Comparison of ENCODE assay signal across 8 mouse cellular contexts in the genomic region with DNA sequence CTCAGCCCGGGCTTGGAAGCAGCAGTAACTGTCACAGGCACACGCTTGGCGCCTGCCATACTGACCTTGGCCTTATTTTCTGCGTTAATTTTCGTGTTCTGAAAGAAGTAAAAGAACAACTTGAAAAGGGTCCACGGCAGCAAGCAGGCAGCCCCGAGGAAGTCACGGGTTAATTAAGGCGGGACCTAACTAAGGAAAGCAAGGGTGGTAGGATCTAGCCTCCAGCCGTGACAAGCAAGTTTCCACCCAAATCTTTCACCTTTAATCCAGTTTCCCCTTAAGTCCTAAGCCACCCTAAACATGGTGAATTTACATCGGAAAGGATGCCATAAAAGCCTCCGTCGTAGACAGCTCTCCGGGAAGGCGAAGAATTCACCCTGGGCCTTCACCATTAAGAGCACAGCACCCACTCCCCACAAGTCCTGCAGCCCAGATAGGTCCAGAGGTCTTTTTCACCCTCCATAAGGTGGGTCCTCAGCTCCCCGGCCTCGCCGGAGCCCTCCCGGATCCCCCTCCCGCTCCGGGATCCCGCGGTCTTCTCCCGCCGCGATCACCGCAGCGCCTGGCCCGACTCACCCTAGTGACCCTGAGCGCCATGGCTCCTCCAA. TPM values are rescaled to one million over a fixed set of nuclear protein-coding genes. Genes with fewer than 3 reads are reported as not detected.
DNase-seq lines count a peak whose midpoint lies in the region; ATAC-seq and TF ChIP-seq lines count a peak whose summit lies in the region.

No protein-coding gene starts in this region.

- TF ChIP-seq EP300 in heart, postnatal 0 days (IDR thresholded peaks at IDR 0.05; ENCODE audit: low read depth) = no peak
- TF ChIP-seq EP300 in liver, postnatal 0 days (IDR thresholded peaks at IDR 0.05; ENCODE audit: low read depth) = no peak

- peaks cover 44% of the 10 kb centered on the region for H3K36me3 ChIP-seq in lung, embryonic 14.5 days (ENCODE audit: insufficient read depth)
- peaks cover 12% of the 10 kb centered on the region for H3K36me3 ChIP-seq in heart, postnatal 0 days (replicated peaks; ENCODE audit: control insufficient read depth, insufficient read depth, low read length)
- peaks cover 36% of the 10 kb centered on the region for H3K36me3 ChIP-seq in liver, postnatal 0 days (replicated peaks; ENCODE audit: insufficient read depth, low read length)
- peaks cover 27% of the 10 kb centered on the region for H3K36me3 ChIP-seq in stomach, embryonic 14.5 days (ENCODE audit: control insufficient read depth, insufficient read depth, low read length)

- TF ChIP-seq POLR2A in bone marrow, adult 2 months (IDR thresholded peaks at IDR 0.05; ENCODE audit: borderline replicate concordance, control insufficient read depth, low read depth, low read length) = no peak

- H3K9me3 ChIP-seq in lung, embryonic 14.5 days (ENCODE audit: low read depth, low read length) = no peaks in the 10 kb centered on the region
- H3K9me3 ChIP-seq in heart, postnatal 0 days (replicated peaks; ENCODE audit: control insufficient read depth, low read length) = no peaks in the 10 kb centered on the region
- no peaks in the 10 kb centered on the region for H3K9me3 ChIP-seq in liver, postnatal 0 days (ENCODE audit: low read length)
- H3K9me3 ChIP-seq in stomach, embryonic 14.5 days (ENCODE audit: control insufficient read depth, low read depth, low read length) = no peaks in the 10 kb centered on the region

- WGBS in lung, embryonic 14.5 days = 0% methylated on average over 30 of the region's 30 CpGs
- WGBS in bone marrow, adult 2 months = under 1% methylated on average over 30 of the region's 30 CpGs
- under 1% methylated on average over 30 of the region's 30 CpGs for WGBS in heart, postnatal 0 days
- WGBS in liver, postnatal 0 days (ENCODE audit: insufficient replicate concordance) = under 1% methylated on average over 30 of the region's 30 CpGs
- under 1% methylated on average over 29 of the region's 30 CpGs for WGBS in stomach, embryonic 14.5 days

- peak; percentile 56 for DNase-seq in lung, embryonic 14.5 days
- DNase-seq in lung, postnatal 10 days = no peak
- peak; percentile 32 for DNase-seq in heart, postnatal 0 days (ENCODE audit: low spot score)
- DNase-seq in liver, postnatal 0 days = peak; percentile 36
- no peak for DNase-seq in adrenal gland, postnatal 14 days
- DNase-seq in testis, postnatal 14 days (ENCODE audit: low spot score) = no peak

- peak overlapping the region; percentile 88 for H3K27ac ChIP-seq in lung, embryonic 14.5 days (ENCODE audit: low read depth)
- H3K27ac ChIP-seq in bone marrow, adult 2 months (ENCODE audit: control insufficient read depth, insufficient read depth, low read depth, low read length, poor library complexity) = peak overlapping the region; percentile 65
- H3K27ac ChIP-seq in heart, postnatal 0 days (ENCODE audit: low read depth) = peak overlapping the region; percentile 32; the same call in 1 of the 2 replicates
- H3K27ac ChIP-seq in liver, postnatal 0 days (ENCODE audit: low read depth) = peak overlapping the region; percentile 75
- peak overlapping the region; percentile 68; the same call in 1 of the 2 replicates for H3K27ac ChIP-seq in stomach, embryonic 14.5 days (ENCODE audit: low read length)

- peaks cover 12% of the 10 kb centered on the region for H3K4me1 ChIP-seq in lung, embryonic 14.5 days (ENCODE audit: insufficient read depth)
- H3K4me1 ChIP-seq in bone marrow, adult 2 months (ENCODE audit: control insufficient read depth, insufficient read depth, low read length) = no peaks in the 10 kb centered on the region
- peaks cover 14% of the 10 kb centered on the region; the same call in 1 of the 2 replicates for H3K4me1 ChIP-seq in heart, postnatal 0 days (ENCODE audit: control insufficient read depth, insufficient read depth)
- H3K4me1 ChIP-seq in liver, postnatal 0 days (ENCODE audit: insufficient read depth) = peaks cover 11% of the 10 kb centered on the region; the same call in 1 of the 2 replicates
- H3K4me1 ChIP-seq in stomach, embryonic 14.5 days (ENCODE audit: control insufficient read depth, insufficient read depth, low read length) = peaks cover 19% of the 10 kb centered on the region

- H3K9ac ChIP-seq in lung, embryonic 14.5 days = peak overlapping the region; percentile 96
- H3K9ac ChIP-seq in heart, postnatal 0 days (replicated peaks; ENCODE audit: low read depth, low read length) = peak overlapping the region; percentile 68
- peak overlapping the region; percentile 88 for H3K9ac ChIP-seq in liver, postnatal 0 days (replicated peaks)
- H3K9ac ChIP-seq in stomach, embryonic 14.5 days (replicated peaks; ENCODE audit: low read depth, low read length) = peak overlapping the region; percentile 77

- H3K4me2 ChIP-seq in lung, embryonic 14.5 days = peak overlapping the region; percentile 76
- H3K4me2 ChIP-seq in heart, postnatal 0 days (ENCODE audit: low read depth, low read length) = peak overlapping the region; percentile 89
- peak overlapping the region; percentile 92 for H3K4me2 ChIP-seq in liver, postnatal 0 days (ENCODE audit: low read depth, low read length)
- H3K4me2 ChIP-seq in stomach, embryonic 14.5 days (replicated peaks; ENCODE audit: low read depth, low read length) = peak overlapping the region; percentile 74

- ATAC-seq in lung, embryonic 14.5 days (ENCODE audit: insufficient read depth) = 0 out of 2 replicates have a peak, but pooled peaks have one; percentile 10
- ATAC-seq in heart, postnatal 0 days (ENCODE audit: insufficient read depth, low read depth) = peak; percentile 1; the same call in 1 of the 2 replicates
- ATAC-seq in liver, postnatal 0 days = peak; percentile 44
- ATAC-seq in stomach, embryonic 14.5 days (ENCODE audit: insufficient number of reproducible peaks, insufficient read depth, low FRiP score, low read depth) = no peak

- peak overlapping the region; percentile 97 for H3K4me3 ChIP-seq in lung, embryonic 14.5 days (ENCODE audit: low read depth, low read length)
- H3K4me3 ChIP-seq in bone marrow, adult 2 months (replicated peaks; ENCODE audit: control insufficient read depth, low read depth, low read length) = peak overlapping the region; percentile 74
- H3K4me3 ChIP-seq in heart, postnatal 0 days (ENCODE audit: low read depth, low read length) = peak overlapping the region; percentile 74
- peak overlapping the region; percentile 98 for H3K4me3 ChIP-seq in liver, postnatal 0 days (ENCODE audit: low read depth, low read length)
- peak overlapping the region; percentile 79 for H3K4me3 ChIP-seq in stomach, embryonic 14.5 days (ENCODE audit: low read depth, low read length)

- no peak for TF ChIP-seq CTCF in lung, embryonic 14.5 days (IDR thresholded peaks at IDR 0.05; ENCODE audit: low read depth)
- no peak for TF ChIP-seq CTCF in bone marrow, adult 2 months (IDR thresholded peaks at IDR 0.05; ENCODE audit: control insufficient read depth, insufficient read depth, low read length)
- TF ChIP-seq CTCF in heart, postnatal 0 days (IDR thresholded peaks at IDR 0.05; ENCODE audit: low read depth) = no peak
- TF ChIP-seq CTCF in liver, postnatal 0 days (IDR thresholded peaks at IDR 0.05; ENCODE audit: low read depth) = no peak

- H3K27me3 ChIP-seq in lung, embryonic 14.5 days (ENCODE audit: insufficient read depth, low read length) = no peaks in the 10 kb centered on the region
- no peaks in the 10 kb centered on the region for H3K27me3 ChIP-seq in heart, postnatal 0 days (ENCODE audit: control insufficient read depth, insufficient read depth, low read length)
- no peaks in the 10 kb centered on the region for H3K27me3 ChIP-seq in liver, postnatal 0 days (ENCODE audit: insufficient read depth, low read length)
- no peaks in the 10 kb centered on the region for H3K27me3 ChIP-seq in stomach, embryonic 14.5 days (ENCODE audit: control insufficient read depth, insufficient read depth, low read length)

RNA-seq across cellular contexts. Expression of gene Ccnb1, which starts 0.5 kb away (rescaled TPM):
- polyA plus RNA-seq in lung, embryonic 14.5 days (2014; fragmentation: Nextera tagmentation; extraction: Ambion mirVana) = 329 and 358 TPM in 2 replicates
- polyA plus RNA-seq in bone marrow, adult 2 months (2011; ENCODE audit: insufficient read depth, insufficient read length, low replicate concordance, missing spikeins) = 62.2 and 75.7 TPM in 2 replicates
- total RNA-seq in heart, postnatal 0 days (2014; rRNA removed; ENCODE audit: low replicate concordance) = 88.5 and 95.0 TPM in 2 replicates
- polyA plus RNA-seq in heart, postnatal 0 days (2015; fragmentation: Nextera tagmentation; extraction: Ambion mirVana) = 48.9 and 56.9 TPM in 2 replicates
- polyA plus RNA-seq in liver, postnatal 0 days (2015; fragmentation: Nextera tagmentation; extraction: Ambion mirVana) = 74.6 and 85.2 TPM in 2 replicates
- 221 and 246 TPM in 2 replicates for polyA plus RNA-seq in stomach, embryonic 14.5 days (2014; fragmentation: Nextera tagmentation; extraction: Ambion mirVana)
- 18.7 and 22.8 TPM in 2 replicates for total RNA-seq in adrenal gland, postnatal 14 days (2021)

RNA-seq across cellular contexts. Expression of gene Cenph, which starts 10.2 kb away (rescaled TPM):
- polyA plus RNA-seq in lung, embryonic 14.5 days (2014; fragmentation: Nextera tagmentation; extraction: Ambion mirVana) = 45.0 and 47.9 TPM in 2 replicates
- polyA plus RNA-seq in bone marrow, adult 2 months (2011; ENCODE audit: insufficient read depth, insufficient read length, low replicate concordance, missing spikeins) = 50.0 and 67.5 TPM in 2 replicates
- 2.2 TPM in 1 of 2 replicates, not detected in the other for total RNA-seq in heart, postnatal 0 days (2014; rRNA removed; ENCODE audit: low replicate concordance)
- 5.6 and 7.3 TPM in 2 replicates for polyA plus RNA-seq in heart, postnatal 0 days (2015; fragmentation: Nextera tagmentation; extraction: Ambion mirVana)
- polyA plus RNA-seq in liver, postnatal 0 days (2015; fragmentation: Nextera tagmentation; extraction: Ambion mirVana) = 19.4 and 19.6 TPM in 2 replicates
- 36.5 and 38.9 TPM in 2 replicates for polyA plus RNA-seq in stomach, embryonic 14.5 days (2014; fragmentation: Nextera tagmentation; extraction: Ambion mirVana)
- 3.0 and 3.6 TPM in 2 replicates for total RNA-seq in adrenal gland, postnatal 14 days (2021)

RNA-seq across cellular contexts. Expression of gene Mrps36, which starts 41.5 kb away (rescaled TPM):
- polyA plus RNA-seq in lung, embryonic 14.5 days (2014; fragmentation: Nextera tagmentation; extraction: Ambion mirVana) = 166 and 178 TPM in 2 replicates
- 35.3 and 44.2 TPM in 2 replicates for polyA plus RNA-seq in bone marrow, adult 2 months (2011; ENCODE audit: insufficient read depth, insufficient read length, low replicate concordance, missing spikeins)
- total RNA-seq in heart, postnatal 0 days (2014; rRNA removed; ENCODE audit: low replicate concordance) = 96.8 and 127 TPM in 2 replicates
- 376 and 415 TPM in 2 replicates for polyA plus RNA-seq in heart, postnatal 0 days (2015; fragmentation: Nextera tagmentation; extraction: Ambion mirVana)
- polyA plus RNA-seq in liver, postnatal 0 days (2015; fragmentation: Nextera tagmentation; extraction: Ambion mirVana) = 120 and 126 TPM in 2 replicates
- 171 and 175 TPM in 2 replicates for polyA plus RNA-seq in stomach, embryonic 14.5 days (2014; fragmentation: Nextera tagmentation; extraction: Ambion mirVana)
- 265 and 269 TPM in 2 replicates for total RNA-seq in adrenal gland, postnatal 14 days (2021)

RNA-seq across cellular contexts. Expression of gene Slc30a5, which starts 47.3 kb away (rescaled TPM):
- 63.3 and 64.6 TPM in 2 replicates for polyA plus RNA-seq in lung, embryonic 14.5 days (2014; fragmentation: Nextera tagmentation; extraction: Ambion mirVana)
- polyA plus RNA-seq in bone marrow, adult 2 months (2011; ENCODE audit: insufficient read depth, insufficient read length, low replicate concordance, missing spikeins) = 20.7 and 23.2 TPM in 2 replicates
- total RNA-seq in heart, postnatal 0 days (2014; rRNA removed; ENCODE audit: low replicate concordance) = 41.1 and 46.0 TPM in 2 replicates
- polyA plus RNA-seq in heart, postnatal 0 days (2015; fragmentation: Nextera tagmentation; extraction: Ambion mirVana) = 21.1 and 23.7 TPM in 2 replicates
- polyA plus RNA-seq in liver, postnatal 0 days (2015; fragmentation: Nextera tagmentation; extraction: Ambion mirVana) = 18.8 and 18.9 TPM in 2 replicates
- polyA plus RNA-seq in stomach, embryonic 14.5 days (2014; fragmentation: Nextera tagmentation; extraction: Ambion mirVana) = 58.4 and 62.4 TPM in 2 replicates
- total RNA-seq in adrenal gland, postnatal 14 days (2021) = 45.4 and 48.1 TPM in 2 replicates

RNA-seq across cellular contexts. Expression of gene Cdk7, which starts 55.2 kb away (rescaled TPM):
- polyA plus RNA-seq in lung, embryonic 14.5 days (2014; fragmentation: Nextera tagmentation; extraction: Ambion mirVana) = 99.9 and 106 TPM in 2 replicates
- 18.1 and 24.2 TPM in 2 replicates for polyA plus RNA-seq in bone marrow, adult 2 months (2011; ENCODE audit: insufficient read depth, insufficient read length, low replicate concordance, missing spikeins)
- 21.7 and 30.0 TPM in 2 replicates for total RNA-seq in heart, postnatal 0 days (2014; rRNA removed; ENCODE audit: low replicate concordance)
- 53.9 and 56.5 TPM in 2 replicates for polyA plus RNA-seq in heart, postnatal 0 days (2015; fragmentation: Nextera tagmentation; extraction: Ambion mirVana)
- polyA plus RNA-seq in liver, postnatal 0 days (2015; fragmentation: Nextera tagmentation; extraction: Ambion mirVana) = 24.3 and 25.0 TPM in 2 replicates
- polyA plus RNA-seq in stomach, embryonic 14.5 days (2014; fragmentation: Nextera tagmentation; extraction: Ambion mirVana) = 88.4 and 89.0 TPM in 2 replicates
- total RNA-seq in adrenal gland, postnatal 14 days (2021) = 40.9 and 42.0 TPM in 2 replicates

Comparison
In these comparisons a context has a peak if more than half of its experiments do, and no peak if none do; other contexts are left out.
1. DNase-seq: peak in lung, embryonic 14.5 days (single experiment), heart, postnatal 0 days (single experiment) and liver, postnatal 0 days (single experiment); none in lung, postnatal 10 days (single experiment), adrenal gland, postnatal 14 days (single experiment) and testis, postnatal 14 days (single experiment).
2. H3K27ac ChIP-seq: peak in every context shown above with its lines; median percentile 88 in lung, embryonic 14.5 days; 75 in liver, postnatal 0 days; 68 in stomach, embryonic 14.5 days; 65 in bone marrow, adult 2 months; 32 in heart, postnatal 0 days.
3. Peak in every context shown above with its lines, with median percentiles within 50 percentile points of each other: H3K4me2 ChIP-seq, H3K4me3 ChIP-seq and H3K9ac ChIP-seq.